Mouse (Mus musculus) gastrocnemius, adult 2 months (tissue): Measurements from ENCODE around the gene Ccdc173. TPM values are rescaled to one million over a fixed set of nuclear protein-coding genes. Genes with fewer than 3 reads are reported as not detected.

Source experiments
- DNase-seq: peaks from one replicate; pipeline ENCODE4 v3.0.0; 2022
- H3K27ac ChIP-seq: fragments of 200-600 bp; 2 replicates; pipeline ENCODE4 v1.8.1; 2022; ENCODE audit warnings: mild to moderate bottlenecking
- H3K4me3 ChIP-seq: fragments of 200-600 bp; 2 replicates; pipeline ENCODE4 v1.8.1; 2022; ENCODE audit warnings: mild to moderate bottlenecking, moderate library complexity
- CTCF ChIP-seq: fragments of 200-600 bp; IDR thresholded peaks from 2 replicates; pipeline ENCODE4 v1.8.1; 2022; ENCODE audit warnings: antibody characterized with exemption, mild to moderate bottlenecking, moderate library complexity
- intact Hi-C: fragments of 180-260 bp; cut with DNase I; formaldehyde crosslinking; loops from one replicate; pipeline ENCODE4 v1.15.1; 2025
- total RNA-seq, 2 experiments: library from RNA; stranded (reverse); gene quantifications; 2 replicates each; pipeline ENCODE4 v1.2.3; 2021

Ccdc173 gene
- total RNA-seq, 2 experiments from 2014 or later = 0.38 to 0.56 TPM

DNA sequence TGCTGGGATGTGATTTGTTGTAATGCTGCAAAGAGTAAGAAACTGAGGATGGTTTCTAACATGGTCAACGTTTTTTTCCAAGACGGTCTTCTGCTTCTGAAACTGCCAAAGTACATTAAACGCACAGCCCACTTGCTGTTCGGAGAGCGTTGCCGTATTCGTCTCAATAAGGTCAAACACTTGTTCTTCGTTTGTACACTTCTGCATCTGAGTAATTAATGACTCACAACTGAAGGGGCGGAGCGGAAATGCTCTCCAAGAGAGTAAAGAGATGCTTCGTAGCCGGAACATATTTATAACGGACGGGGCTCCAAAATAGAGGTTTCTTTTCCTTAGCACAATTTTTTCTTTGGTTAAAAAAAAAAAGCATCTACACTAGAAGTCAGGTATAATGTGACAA, 77.2 kb downstream of the Ccdc173 start:
- intact Hi-C loops = no loop called here
- no peak for TF ChIP-seq CTCF
- no peak for DNase-seq
- Histone ChIP-seq H3K4me3 (peak overlapping the region; percentile 80), H3K27ac (peak overlapping the region; percentile 95)

Other genes with a start within 250 kb of the Ccdc173 start
- gene Lrp2, start 203.5 kb downstream of the Ccdc173 start, total RNA-seq = not detected
- 1 to 10 TPM; 3.7 to 4.6 TPM for gene Bbs5, start 142.4 kb downstream of the Ccdc173 start, total RNA-seq
- gene Klhl41, start 119.5 kb downstream of the Ccdc173 start, total RNA-seq = 100 to 1,000 TPM; 511 to 652 TPM
- gene Fastkd1, start 76.1 kb downstream of the Ccdc173 start, total RNA-seq = 10 to 100 TPM; 15.2 to 20.3 TPM
- 10 to 100 TPM; 31.8 to 35.3 TPM for gene Ppig, start 67.0 kb downstream of the Ccdc173 start, total RNA-seq
- 10 to 100 TPM; 18.9 to 20.6 TPM for gene Phospho2, start within 50 bp of the Ccdc173 start, total RNA-seq
- gene Klhl23, start 32.4 kb upstream of the Ccdc173 start, total RNA-seq = 10 to 100 TPM; 13.4 to 15.6 TPM
- 10 to 100 TPM; 56.1 to 59.5 TPM for gene Ssb, start 72.0 kb upstream of the Ccdc173 start, total RNA-seq
- gene Mettl5, start 96.0 kb upstream of the Ccdc173 start, total RNA-seq = 10 to 100 TPM; 11.1 to 16.0 TPM
- 100 to 1,000 TPM; 193 to 217 TPM for gene Ubr3, start 107.7 kb upstream of the Ccdc173 start, total RNA-seq
- not detected for gene Myo3b, start 249.6 kb upstream of the Ccdc173 start, total RNA-seq